Mouse (Mus musculus): Measurements from ENCODE around the gene Rb1. TPM values are rescaled to one million over a fixed set of nuclear protein-coding genes. Genes with fewer than 3 reads are reported as not detected.

Gene Rb1
- 14.2 TPM for polyA plus RNA-seq (2012; fragmentation: generic; extraction: Trizol)

DNA sequence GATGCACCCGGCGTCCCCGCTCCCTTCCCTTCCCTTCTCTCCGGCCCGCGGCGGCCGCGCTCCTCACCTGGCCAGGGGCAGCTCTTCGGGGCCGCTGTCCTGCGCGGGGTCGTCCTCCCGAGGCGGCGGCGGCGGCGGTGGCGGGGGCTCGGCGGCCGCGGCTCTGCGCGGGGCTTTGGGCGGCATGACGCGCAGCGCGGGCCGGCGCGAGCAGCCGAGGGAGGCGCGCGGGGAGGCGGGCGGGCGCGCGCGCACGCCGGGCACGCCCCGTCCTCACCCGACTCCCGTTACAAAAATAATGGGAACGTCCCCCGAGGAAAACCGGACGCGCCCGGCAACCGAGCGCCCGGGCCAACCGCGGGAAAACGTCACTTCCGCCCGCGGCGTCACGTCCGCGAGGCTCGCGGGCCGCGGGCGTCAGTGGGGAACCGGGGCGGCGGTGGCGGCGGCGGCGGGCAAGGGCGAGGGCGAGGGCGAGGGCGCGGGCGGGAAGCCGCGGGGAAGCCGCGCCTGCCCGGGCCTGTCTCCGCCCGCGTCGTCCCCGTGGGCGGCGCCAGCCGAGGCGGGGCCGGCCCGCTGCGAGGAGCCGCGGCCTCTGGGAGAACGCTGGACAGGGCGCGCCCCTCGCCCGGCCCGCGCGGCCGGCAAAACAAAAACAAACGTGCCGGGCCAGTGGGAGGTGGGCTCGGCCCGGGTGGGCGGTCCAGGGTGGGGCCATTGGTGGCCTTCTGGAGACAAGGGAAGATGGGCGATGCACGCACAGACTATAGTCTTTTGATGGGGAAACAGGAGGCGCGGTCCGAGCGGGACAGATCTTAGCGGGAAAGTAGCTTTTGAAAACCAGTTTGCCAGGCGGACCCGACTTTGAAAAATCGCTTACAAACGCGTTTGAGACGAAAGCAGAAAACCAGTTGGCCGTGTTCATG, at the start of gene Rb1:
Rb1 (minus strand) TSS at position 367 of the 926 bp plus-strand sequence.
- H3K79me2 ChIP-seq (ENCODE audit: control insufficient read depth, insufficient read depth) = peaks cover 29% of the 10 kb centered on the region

GRCm38 (mm10) chr14:73374315-73374890, 48.8 kb upstream of the Rb1 start:
- Histone ChIP-seq H3K27me3 (ENCODE audit: control insufficient read depth, insufficient read depth, insufficient read length) (no peaks in the 10 kb centered on the region), H3K4me2 (ENCODE audit: low read depth) (no peak overlapping the region), H3K4me3 (no peak overlapping the region), H3ac (ENCODE audit: control insufficient read depth, insufficient read length) (no peak overlapping the region), H3K36me3 (ENCODE audit: control insufficient read depth, insufficient read depth) (peaks cover 25% of the 10 kb centered on the region), H3K79me2 (ENCODE audit: control insufficient read depth, insufficient read depth) (peaks cover 97% of the 10 kb centered on the region)
- TF ChIP-seq MYOG (IDR thresholded peaks at IDR 0.05; ENCODE audit: control insufficient read depth in 1 of 3, insufficient read depth in 1 of 3, insufficient read length in 2 of 3, low read depth in 2 of 3) (no peak), SRF (IDR thresholded peaks at IDR 0.05; ENCODE audit: control insufficient read depth, insufficient read length, low read depth) (no peak), MYOD1 (IDR thresholded peaks at IDR 0.05; ENCODE audit: control insufficient read depth in 1 of 3, insufficient read length in 2 of 3, low read depth in 2 of 3) (no peak), TCF12 (IDR thresholded peaks at IDR 0.05; ENCODE audit: insufficient read depth, poor library complexity, severe bottlenecking) (no peak), CEBPB (IDR thresholded peaks at IDR 0.05; ENCODE audit: insufficient read depth, poor library complexity, severe bottlenecking) (no peak), USF1 (IDR thresholded peaks at IDR 0.05; ENCODE audit: low read depth) (no peak), POLR2A (IDR thresholded peaks at IDR 0.05; ENCODE audit: insufficient read length, low read depth) (no peak), TCF3 (IDR thresholded peaks at IDR 0.05; ENCODE audit: insufficient read length, low read depth) (no peak), MAX (IDR thresholded peaks at IDR 0.05; ENCODE audit: low read depth) (no peak), E2F4 (IDR thresholded peaks at IDR 0.05; ENCODE audit: insufficient read depth) (no peak), REST (IDR thresholded peaks at IDR 0.05; ENCODE audit: insufficient read depth, insufficient read length) (no peak), POLR2AphosphoS2 (IDR thresholded peaks at IDR 0.05; ENCODE audit: insufficient read length, low read depth) (no peak)

More for the DNA sequence above, at the start of gene Rb1:
- H3ac ChIP-seq (ENCODE audit: control insufficient read depth, insufficient read length) = peak within 1 kb of the TSS; percentile 32
- peak within 1 kb of the TSS; percentile 95 for H3K4me2 ChIP-seq (ENCODE audit: low read depth)
- TF ChIP-seq POLR2AphosphoS2 (IDR thresholded peaks at IDR 0.05; ENCODE audit: insufficient read length, low read depth) (peak; percentile 48), POLR2A (IDR thresholded peaks at IDR 0.05; ENCODE audit: insufficient read length, low read depth) (peak; percentile 33), USF1 (IDR thresholded peaks at IDR 0.05; ENCODE audit: low read depth) (no peak)
- H3K36me3 ChIP-seq (ENCODE audit: control insufficient read depth, insufficient read depth) = no peaks in the 10 kb centered on the region
- H3K4me3 ChIP-seq = peak within 1 kb of the TSS; percentile 42
- H3K27me3 ChIP-seq (ENCODE audit: control insufficient read depth, insufficient read depth, insufficient read length) = no peaks in the 10 kb centered on the region

- Histone ChIP-seq H3K27me3 (ENCODE audit: control insufficient read depth, insufficient read depth, insufficient read length) (no peaks in the 10 kb centered on the region), H3K79me2 (ENCODE audit: control insufficient read depth, insufficient read depth) (peaks cover 93% of the 10 kb centered on the region), H3K36me3 (ENCODE audit: control insufficient read depth, insufficient read depth) (peaks cover 26% of the 10 kb centered on the region), H3K4me3 (no peak overlapping the region), H3K4me2 (ENCODE audit: low read depth) (no peak overlapping the region), H3ac (ENCODE audit: control insufficient read depth, insufficient read length) (no peak overlapping the region)
- TF ChIP-seq TCF3 (IDR thresholded peaks at IDR 0.05; ENCODE audit: insufficient read length, low read depth) = no peak
- TF ChIP-seq MAX (IDR thresholded peaks at IDR 0.05; ENCODE audit: low read depth) = no peak
- TF ChIP-seq TCF12 (IDR thresholded peaks at IDR 0.05; ENCODE audit: insufficient read depth, poor library complexity, severe bottlenecking) = no peak
- no peak for TF ChIP-seq E2F4 (IDR thresholded peaks at IDR 0.05; ENCODE audit: insufficient read depth)
- no peak for TF ChIP-seq USF1 (IDR thresholded peaks at IDR 0.05; ENCODE audit: low read depth)
- TF ChIP-seq POLR2A (IDR thresholded peaks at IDR 0.05; ENCODE audit: insufficient read length, low read depth) = no peak
- no peak for TF ChIP-seq POLR2AphosphoS2 (IDR thresholded peaks at IDR 0.05; ENCODE audit: insufficient read length, low read depth)
- TF ChIP-seq MYOD1 (IDR thresholded peaks at IDR 0.05; ENCODE audit: control insufficient read depth in 1 of 3, insufficient read length in 2 of 3, low read depth in 2 of 3) = no peak
- TF ChIP-seq MYOG (IDR thresholded peaks at IDR 0.05; ENCODE audit: control insufficient read depth in 1 of 3, insufficient read depth in 1 of 3, insufficient read length in 2 of 3, low read depth in 2 of 3) = no peak
- TF ChIP-seq CEBPB (IDR thresholded peaks at IDR 0.05; ENCODE audit: insufficient read depth, poor library complexity, severe bottlenecking) = no peak
- no peak for TF ChIP-seq REST (IDR thresholded peaks at IDR 0.05; ENCODE audit: insufficient read depth, insufficient read length)
- TF ChIP-seq SRF (IDR thresholded peaks at IDR 0.05; ENCODE audit: control insufficient read depth, insufficient read length, low read depth) = no peak
Measured at GRCm38 (mm10) chr14:73373606-73374005, 48.0 kb upstream of the Rb1 start.

GRCm38 (mm10) chr14:73372990-73373389, 47.4 kb upstream of the Rb1 start:
- no peaks in the 10 kb centered on the region for H3K27me3 ChIP-seq (ENCODE audit: control insufficient read depth, insufficient read depth, insufficient read length)
- H3K4me2 ChIP-seq (ENCODE audit: low read depth) = no peak overlapping the region
- peaks cover 32% of the 10 kb centered on the region for H3K36me3 ChIP-seq (ENCODE audit: control insufficient read depth, insufficient read depth)
- H3ac ChIP-seq (ENCODE audit: control insufficient read depth, insufficient read length) = no peak overlapping the region
- H3K4me3 ChIP-seq = no peak overlapping the region
- TF ChIP-seq E2F4 (IDR thresholded peaks at IDR 0.05; ENCODE audit: insufficient read depth) = no peak
- TF ChIP-seq MAX (IDR thresholded peaks at IDR 0.05; ENCODE audit: low read depth) = no peak
- no peak for TF ChIP-seq CEBPB (IDR thresholded peaks at IDR 0.05; ENCODE audit: insufficient read depth, poor library complexity, severe bottlenecking)
- no peak for TF ChIP-seq MYOG (IDR thresholded peaks at IDR 0.05; ENCODE audit: control insufficient read depth in 1 of 3, insufficient read depth in 1 of 3, insufficient read length in 2 of 3, low read depth in 2 of 3)
- no peak for TF ChIP-seq TCF3 (IDR thresholded peaks at IDR 0.05; ENCODE audit: insufficient read length, low read depth)
- no peak for TF ChIP-seq MYOD1 (IDR thresholded peaks at IDR 0.05; ENCODE audit: control insufficient read depth in 1 of 3, insufficient read length in 2 of 3, low read depth in 2 of 3)
- no peak for TF ChIP-seq SRF (IDR thresholded peaks at IDR 0.05; ENCODE audit: control insufficient read depth, insufficient read length, low read depth)
- no peak for TF ChIP-seq TCF12 (IDR thresholded peaks at IDR 0.05; ENCODE audit: insufficient read depth, poor library complexity, severe bottlenecking)
- TF ChIP-seq USF1 (IDR thresholded peaks at IDR 0.05; ENCODE audit: low read depth) = no peak
- no peak for TF ChIP-seq POLR2AphosphoS2 (IDR thresholded peaks at IDR 0.05; ENCODE audit: insufficient read length, low read depth)
- no peak for TF ChIP-seq REST (IDR thresholded peaks at IDR 0.05; ENCODE audit: insufficient read depth, insufficient read length)
- TF ChIP-seq POLR2A (IDR thresholded peaks at IDR 0.05; ENCODE audit: insufficient read length, low read depth) = no peak
- H3K79me2 ChIP-seq (ENCODE audit: control insufficient read depth, insufficient read depth) = peaks cover 89% of the 10 kb centered on the region
